Mouse (Mus musculus): ENCODE results near the gene Derl2. TPM values are rescaled to one million over a fixed set of nuclear protein-coding genes. Genes with fewer than 3 reads are reported as not detected.

Derl2 gene
- polyA plus RNA-seq, 1 experiment from 2014 or later = 28.8 TPM

DNA sequence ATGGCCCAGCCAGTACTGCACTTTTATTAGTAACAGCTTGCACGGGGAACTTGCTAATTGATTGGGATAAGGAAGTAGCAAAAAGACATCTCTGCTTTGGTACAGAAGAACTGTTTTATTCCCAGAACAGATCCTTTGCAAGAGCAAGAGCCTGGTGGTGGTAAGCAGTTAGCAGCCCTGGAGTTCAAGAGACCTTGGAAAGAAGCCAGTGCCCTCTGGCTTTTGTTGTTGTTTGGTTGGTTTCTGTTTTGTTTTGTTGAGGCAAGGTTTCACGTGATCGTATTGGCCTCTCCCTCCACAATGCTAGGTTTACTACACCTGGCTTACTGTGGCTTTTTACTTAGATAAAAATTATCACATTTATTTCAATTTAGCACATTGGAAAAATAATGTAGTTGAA, 8.6 kb upstream of the Derl2 start:
- 80% methylated on average over 3 of the region's 3 CpGs for WGBS

DNA sequence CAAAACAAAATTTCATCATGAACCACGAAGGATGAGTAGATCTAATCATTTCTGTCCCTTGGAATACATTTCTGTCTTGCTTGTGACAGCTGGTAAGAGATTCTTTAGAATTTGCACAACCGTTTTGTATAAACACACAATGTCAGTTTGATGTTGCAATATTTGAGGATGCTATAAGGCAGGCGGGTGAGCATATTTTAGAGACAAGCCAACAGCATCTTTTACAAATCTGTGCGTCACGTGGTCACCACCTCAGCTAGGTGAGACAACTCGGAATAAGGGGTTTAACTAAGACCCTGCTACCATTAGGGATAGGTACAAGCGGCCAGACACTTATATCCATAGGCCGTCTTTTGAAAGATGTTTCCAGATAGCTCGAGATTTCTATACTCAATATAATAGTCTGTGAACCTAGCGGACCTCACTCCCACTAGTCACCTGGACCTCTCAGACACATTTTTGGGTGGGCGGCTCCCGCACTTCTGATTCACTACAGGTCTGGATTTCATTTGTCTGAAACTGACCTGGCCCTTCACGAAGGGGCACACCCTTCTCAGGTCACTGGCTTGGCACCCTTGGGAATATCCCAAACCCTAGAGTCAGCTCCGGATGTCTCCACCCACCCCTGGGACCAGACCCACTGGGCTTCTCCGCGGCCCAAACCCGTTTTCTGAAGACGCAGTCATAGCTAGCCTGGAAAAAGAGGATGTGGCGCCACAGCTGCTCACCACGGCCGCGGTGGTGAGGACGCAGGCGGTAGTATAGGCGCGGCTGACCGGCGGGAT, 1.0 kb downstream of the Derl2 start:
- peak overlapping the region; percentile 70 for H3K4me3 ChIP-seq (ENCODE audit: low read depth, low read length)
- WGBS = 6% methylated on average over 28 of the region's 28 CpGs
- H3K4me1 ChIP-seq (ENCODE audit: control insufficient read depth, insufficient read depth, low read length) = peaks cover 34% of the 10 kb centered on the region
- H3K9ac ChIP-seq (ENCODE audit: low read length) = peak overlapping the region; percentile 79
- no peak for DNase-seq (ENCODE audit: low spot score)
- H3K27me3 ChIP-seq (replicated peaks; ENCODE audit: control insufficient read depth, insufficient read depth, low read length) = no peaks in the 10 kb centered on the region
- ATAC-seq = peak; percentile 31; the same call in 1 of the 2 replicates
- peak overlapping the region; percentile 82 for H3K4me2 ChIP-seq (ENCODE audit: low read length)
- peaks cover 10% of the 10 kb centered on the region for H3K36me3 ChIP-seq (ENCODE audit: control insufficient read depth, insufficient read depth, low read length)
- peak overlapping the region; percentile 45 for H3K27ac ChIP-seq (ENCODE audit: low read depth, low read length)
- no peaks in the 10 kb centered on the region for H3K9me3 ChIP-seq (replicated peaks; ENCODE audit: control insufficient read depth, low read length)

More for the DNA sequence above, 8.6 kb upstream of the Derl2 start:
- DNase-seq (ENCODE audit: low spot score) (no peak), ATAC-seq (no peak)
- Histone ChIP-seq H3K27ac (ENCODE audit: low read depth, low read length) (no peak overlapping the region), H3K4me3 (ENCODE audit: low read depth, low read length) (no peak overlapping the region), H3K9ac (ENCODE audit: low read length) (no peak overlapping the region), H3K9me3 (replicated peaks; ENCODE audit: control insufficient read depth, low read length) (no peaks in the 10 kb centered on the region), H3K36me3 (ENCODE audit: control insufficient read depth, insufficient read depth, low read length) (peaks cover 43% of the 10 kb centered on the region), H3K4me2 (ENCODE audit: low read length) (no peak overlapping the region), H3K4me1 (ENCODE audit: control insufficient read depth, insufficient read depth, low read length) (peaks cover 9% of the 10 kb centered on the region; the same call in 1 of the 2 replicates), H3K27me3 (replicated peaks; ENCODE audit: control insufficient read depth, insufficient read depth, low read length) (no peaks in the 10 kb centered on the region)

DNA sequence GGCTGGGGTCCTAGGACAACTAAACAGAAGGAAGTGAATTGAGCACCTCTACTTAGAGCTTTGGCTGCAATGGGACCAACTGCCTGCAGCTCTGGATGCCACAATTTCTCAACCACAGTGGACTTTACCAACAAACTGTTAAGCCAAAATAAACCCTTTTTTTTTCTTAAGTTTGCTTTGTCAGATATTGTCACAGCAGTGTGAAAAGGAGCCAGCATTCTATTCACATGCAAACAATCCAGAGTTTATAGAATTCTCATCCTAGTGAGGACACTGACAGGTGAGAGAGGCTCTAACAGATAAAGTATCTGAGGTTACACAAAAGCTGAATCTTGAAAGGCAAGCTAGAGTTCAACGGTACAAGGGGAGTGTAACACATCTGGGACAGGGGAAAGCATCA, 2.6 kb downstream of the Derl2 start:
- H3K36me3 ChIP-seq (ENCODE audit: control insufficient read depth, insufficient read depth, low read length) = peaks cover 20% of the 10 kb centered on the region
- no peak overlapping the region for H3K27ac ChIP-seq (ENCODE audit: low read depth, low read length)
- ATAC-seq (no peak), DNase-seq (ENCODE audit: low spot score) (no peak)
- 88% methylated on average over 1 of the region's 1 CpGs for WGBS
- no peaks in the 10 kb centered on the region for H3K9me3 ChIP-seq (replicated peaks; ENCODE audit: control insufficient read depth, low read length)
- H3K9ac ChIP-seq (ENCODE audit: low read length) = no peak overlapping the region
- H3K4me2 ChIP-seq (ENCODE audit: low read length) = 0 out of 2 replicates have a peak overlapping the region, but pooled peaks have one; percentile 5
- H3K27me3 ChIP-seq (replicated peaks; ENCODE audit: control insufficient read depth, insufficient read depth, low read length) = no peaks in the 10 kb centered on the region
- H3K4me1 ChIP-seq (ENCODE audit: control insufficient read depth, insufficient read depth, low read length) = peaks cover 27% of the 10 kb centered on the region
- no peak overlapping the region for H3K4me3 ChIP-seq (ENCODE audit: low read depth, low read length)

DNA sequence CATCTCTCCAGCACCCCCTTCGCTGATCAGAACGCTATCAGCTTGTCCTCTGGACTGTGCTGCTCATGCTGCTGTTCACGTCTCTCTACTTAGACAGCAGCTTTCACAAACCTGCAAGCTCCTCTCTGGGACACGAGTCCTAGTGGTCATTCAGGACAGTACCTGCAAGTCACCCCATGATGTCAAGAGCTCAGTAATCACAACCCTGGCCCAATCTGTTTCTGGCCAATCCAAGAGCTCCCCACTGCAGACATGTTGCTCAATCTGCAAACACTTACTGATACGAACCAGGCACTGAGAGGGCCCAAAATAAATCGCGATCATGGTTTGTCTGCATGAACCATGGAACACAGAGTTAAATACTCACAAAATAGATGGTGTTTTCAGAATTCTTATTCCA, 6.9 kb downstream of the Derl2 start:
- DNase-seq (ENCODE audit: low spot score) = no peak
- H3K27me3 ChIP-seq (replicated peaks; ENCODE audit: control insufficient read depth, insufficient read depth, low read length) = no peaks in the 10 kb centered on the region
- WGBS = 90% methylated on average over 7 of the region's 7 CpGs
- H3K4me3 ChIP-seq (ENCODE audit: low read depth, low read length) = no peak overlapping the region
- no peak overlapping the region for H3K4me2 ChIP-seq (ENCODE audit: low read length)
- no peak overlapping the region for H3K27ac ChIP-seq (ENCODE audit: low read depth, low read length)
- ATAC-seq = no peak
- H3K9me3 ChIP-seq (replicated peaks; ENCODE audit: control insufficient read depth, low read length) = no peaks in the 10 kb centered on the region
- peaks cover 59% of the 10 kb centered on the region for H3K36me3 ChIP-seq (ENCODE audit: control insufficient read depth, insufficient read depth, low read length)
- H3K4me1 ChIP-seq (ENCODE audit: control insufficient read depth, insufficient read depth, low read length) = peaks cover 12% of the 10 kb centered on the region
- no peak overlapping the region for H3K9ac ChIP-seq (ENCODE audit: low read length)

DNA sequence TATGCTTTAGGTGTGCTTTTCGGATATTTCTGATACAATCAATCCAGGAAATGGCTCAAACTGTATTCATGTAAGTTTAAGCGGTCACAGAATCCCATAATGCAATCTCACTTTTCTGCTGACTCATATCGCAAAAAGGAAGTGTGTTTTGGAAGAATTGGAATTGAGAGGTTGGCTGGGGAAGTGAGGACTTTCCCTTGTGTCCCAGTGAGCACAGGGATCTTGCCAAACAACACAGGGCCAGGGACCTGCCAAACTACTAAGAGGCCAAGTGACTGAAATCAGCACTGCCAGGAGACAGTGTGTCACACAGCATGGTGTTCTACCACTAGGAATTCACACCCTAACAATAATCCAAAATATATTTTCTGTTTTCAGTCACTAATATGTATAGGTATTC, 11.3 kb downstream of the Derl2 start:
- H3K27me3 ChIP-seq (replicated peaks; ENCODE audit: control insufficient read depth, insufficient read depth, low read length) = no peaks in the 10 kb centered on the region
- H3K4me2 ChIP-seq (ENCODE audit: low read length) = no peak overlapping the region
- no peak overlapping the region for H3K4me3 ChIP-seq (ENCODE audit: low read depth, low read length)
- no peak for DNase-seq (ENCODE audit: low spot score)
- H3K27ac ChIP-seq (ENCODE audit: low read depth, low read length) = no peak overlapping the region
- 91% methylated on average over 3 of the region's 3 CpGs for WGBS
- no peak overlapping the region for H3K9ac ChIP-seq (ENCODE audit: low read length)
- no peak for ATAC-seq
- peaks cover 2% of the 10 kb centered on the region for H3K4me1 ChIP-seq (ENCODE audit: control insufficient read depth, insufficient read depth, low read length)
- peaks cover 53% of the 10 kb centered on the region for H3K36me3 ChIP-seq (ENCODE audit: control insufficient read depth, insufficient read depth, low read length)
- H3K9me3 ChIP-seq (replicated peaks; ENCODE audit: control insufficient read depth, low read length) = no peaks in the 10 kb centered on the region

DNA sequence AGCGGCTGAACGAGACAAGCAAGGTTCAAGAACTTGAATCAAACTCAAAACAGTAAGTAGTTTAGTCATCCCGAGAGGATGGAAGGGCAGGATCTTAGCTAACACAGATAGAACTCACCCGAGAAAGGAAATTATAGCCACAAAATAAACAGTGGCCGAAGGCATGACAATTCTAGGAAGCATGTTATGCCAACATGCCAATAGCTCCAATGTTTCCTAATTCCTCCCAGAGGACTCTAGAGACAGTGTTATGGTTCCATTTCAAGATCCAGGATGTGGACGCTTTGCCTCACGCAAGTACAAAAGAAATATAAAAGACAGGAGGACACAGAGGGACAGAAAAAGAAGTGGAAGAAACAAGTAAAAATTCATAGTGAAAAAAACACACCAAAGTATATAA, 11.8 kb downstream of the Derl2 start:
- H3K36me3 ChIP-seq (ENCODE audit: control insufficient read depth, insufficient read depth, low read length) = peaks cover 50% of the 10 kb centered on the region

DNA sequence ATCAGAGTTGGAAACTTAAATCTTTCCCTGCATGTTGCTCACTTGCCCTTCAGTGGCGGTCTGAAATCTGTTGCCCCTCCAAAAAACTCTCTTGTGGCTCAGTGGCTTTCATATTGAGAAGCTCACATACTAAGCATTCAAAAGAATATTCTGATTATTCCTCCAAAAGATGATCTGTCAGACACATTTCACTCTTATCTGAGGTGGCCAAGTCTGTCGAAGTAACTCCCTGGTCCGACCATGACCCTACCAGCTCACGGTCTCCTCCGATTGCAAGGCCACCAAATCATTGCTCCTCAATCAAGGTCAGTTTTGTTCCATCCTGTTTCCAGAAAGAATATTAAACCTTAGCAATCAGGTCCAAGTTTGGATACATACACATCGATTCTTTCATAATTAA, 12.6 kb downstream of the Derl2 start:
- Histone ChIP-seq H3K36me3 (ENCODE audit: control insufficient read depth, insufficient read depth, low read length) (peaks cover 42% of the 10 kb centered on the region), H3K4me1 (ENCODE audit: control insufficient read depth, insufficient read depth, low read length) (peaks cover 10% of the 10 kb centered on the region), H3K9me3 (replicated peaks; ENCODE audit: control insufficient read depth, low read length) (no peaks in the 10 kb centered on the region), H3K27ac (ENCODE audit: low read depth, low read length) (no peak overlapping the region), H3K4me3 (ENCODE audit: low read depth, low read length) (no peak overlapping the region), H3K27me3 (replicated peaks; ENCODE audit: control insufficient read depth, insufficient read depth, low read length) (no peaks in the 10 kb centered on the region), H3K9ac (ENCODE audit: low read length) (no peak overlapping the region), H3K4me2 (ENCODE audit: low read length) (no peak overlapping the region)
- WGBS = 94% methylated on average over 6 of the region's 6 CpGs
- no peak for DNase-seq (ENCODE audit: low spot score)
- no peak for ATAC-seq

More for the DNA sequence above, 11.8 kb downstream of the Derl2 start:
- no peaks in the 10 kb centered on the region for H3K27me3 ChIP-seq (replicated peaks; ENCODE audit: control insufficient read depth, insufficient read depth, low read length)
- H3K9me3 ChIP-seq (replicated peaks; ENCODE audit: control insufficient read depth, low read length) = no peaks in the 10 kb centered on the region
- peaks cover 7% of the 10 kb centered on the region for H3K4me1 ChIP-seq (ENCODE audit: control insufficient read depth, insufficient read depth, low read length)
- H3K27ac ChIP-seq (ENCODE audit: low read depth, low read length) = no peak overlapping the region
- DNase-seq (ENCODE audit: low spot score) (no peak), ATAC-seq (no peak)
- WGBS = 93% methylated on average over 7 of the region's 7 CpGs
- H3K4me2 ChIP-seq (ENCODE audit: low read length) = no peak overlapping the region
- H3K4me3 ChIP-seq (ENCODE audit: low read depth, low read length) = no peak overlapping the region
- no peak overlapping the region for H3K9ac ChIP-seq (ENCODE audit: low read length)

DNA sequence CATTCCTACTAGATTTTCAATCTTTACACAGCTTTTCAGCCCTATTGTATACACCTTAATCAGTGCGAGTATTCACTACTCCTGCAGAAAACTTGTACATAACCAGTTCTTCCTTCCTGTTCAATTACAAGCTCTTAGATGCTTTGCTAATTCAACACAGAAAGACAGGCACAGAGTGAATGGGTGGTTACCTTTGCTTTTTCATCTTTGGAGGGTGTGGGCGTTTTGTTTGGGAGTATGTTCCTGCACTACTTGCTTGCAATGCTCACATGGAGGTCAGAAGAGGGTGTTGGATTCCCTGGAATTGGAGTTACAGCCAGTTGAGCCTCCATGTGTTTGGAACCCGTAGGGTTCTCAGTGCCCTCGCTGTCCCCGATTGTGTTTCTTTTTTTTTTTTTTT, 14.6 kb downstream of the Derl2 start:
- Histone ChIP-seq H3K9me3 (replicated peaks; ENCODE audit: control insufficient read depth, low read length) (no peaks in the 10 kb centered on the region), H3K27ac (ENCODE audit: low read depth, low read length) (no peak overlapping the region), H3K27me3 (replicated peaks; ENCODE audit: control insufficient read depth, insufficient read depth, low read length) (no peaks in the 10 kb centered on the region), H3K9ac (ENCODE audit: low read length) (no peak overlapping the region; the same call in 1 of the 2 replicates), H3K4me3 (ENCODE audit: low read depth, low read length) (peak overlapping the region; percentile 91), H3K36me3 (ENCODE audit: control insufficient read depth, insufficient read depth, low read length) (peaks cover 34% of the 10 kb centered on the region), H3K4me2 (ENCODE audit: low read length) (peak overlapping the region; percentile 93), H3K4me1 (ENCODE audit: control insufficient read depth, insufficient read depth, low read length) (peaks cover 10% of the 10 kb centered on the region)
- ATAC-seq (no peak), DNase-seq (ENCODE audit: low spot score) (no peak)
- 50% methylated on average over 5 of the region's 5 CpGs for WGBS

DNA sequence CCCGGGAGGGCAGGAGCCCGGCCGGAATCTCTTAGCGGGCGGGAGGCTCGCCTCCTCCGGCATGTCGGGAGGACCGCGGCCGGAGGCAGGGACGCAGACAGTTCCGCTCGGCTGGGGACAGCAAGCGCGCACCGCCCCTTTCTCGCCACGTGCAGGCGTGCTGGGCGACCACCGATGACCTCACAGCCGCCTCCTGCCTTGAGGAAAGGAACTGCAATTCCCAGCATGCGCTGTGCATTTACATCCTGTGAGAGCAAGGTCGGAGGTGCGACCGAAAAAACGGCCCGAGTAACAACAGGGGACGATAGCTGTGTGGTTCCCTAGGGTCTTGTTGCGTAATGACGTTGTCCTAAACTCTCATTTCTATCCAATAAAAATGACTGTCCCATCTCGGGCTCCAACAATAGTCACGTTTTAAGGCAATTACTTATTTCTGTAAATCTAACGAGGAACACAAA, 15.3 kb downstream of the Derl2 start, which contains the start of gene Dhx33:
Gene Dhx33, minus strand, starts transcription at position 122 of the 458 bp plus-strand sequence.
- peak; percentile 99 for DNase-seq (ENCODE audit: low spot score)
- H3K4me2 ChIP-seq (ENCODE audit: low read length) = peak within 1 kb of the TSS; percentile 93
- ATAC-seq = peak; percentile 98
- WGBS = under 1% methylated on average over 34 of the region's 35 CpGs
- no peaks in the 10 kb centered on the region for H3K9me3 ChIP-seq (replicated peaks; ENCODE audit: control insufficient read depth, low read length)
- H3K36me3 ChIP-seq (ENCODE audit: control insufficient read depth, insufficient read depth, low read length) = peaks cover 33% of the 10 kb centered on the region
- H3K4me3 ChIP-seq (ENCODE audit: low read depth, low read length) = peak within 1 kb of the TSS; percentile 91
- no peaks in the 10 kb centered on the region for H3K27me3 ChIP-seq (replicated peaks; ENCODE audit: control insufficient read depth, insufficient read depth, low read length)
- peak within 1 kb of the TSS; percentile 27; the same call in 1 of the 2 replicates for H3K27ac ChIP-seq (ENCODE audit: low read depth, low read length)
- peak within 1 kb of the TSS; percentile 75 for H3K9ac ChIP-seq (ENCODE audit: low read length)
- H3K4me1 ChIP-seq (ENCODE audit: control insufficient read depth, insufficient read depth, low read length) = peaks cover 10% of the 10 kb centered on the region

All from forebrain, embryonic 14.5 days (tissue).